18 mouse cellular contexts compared by ENCODE assay signal in the genomic region with DNA sequence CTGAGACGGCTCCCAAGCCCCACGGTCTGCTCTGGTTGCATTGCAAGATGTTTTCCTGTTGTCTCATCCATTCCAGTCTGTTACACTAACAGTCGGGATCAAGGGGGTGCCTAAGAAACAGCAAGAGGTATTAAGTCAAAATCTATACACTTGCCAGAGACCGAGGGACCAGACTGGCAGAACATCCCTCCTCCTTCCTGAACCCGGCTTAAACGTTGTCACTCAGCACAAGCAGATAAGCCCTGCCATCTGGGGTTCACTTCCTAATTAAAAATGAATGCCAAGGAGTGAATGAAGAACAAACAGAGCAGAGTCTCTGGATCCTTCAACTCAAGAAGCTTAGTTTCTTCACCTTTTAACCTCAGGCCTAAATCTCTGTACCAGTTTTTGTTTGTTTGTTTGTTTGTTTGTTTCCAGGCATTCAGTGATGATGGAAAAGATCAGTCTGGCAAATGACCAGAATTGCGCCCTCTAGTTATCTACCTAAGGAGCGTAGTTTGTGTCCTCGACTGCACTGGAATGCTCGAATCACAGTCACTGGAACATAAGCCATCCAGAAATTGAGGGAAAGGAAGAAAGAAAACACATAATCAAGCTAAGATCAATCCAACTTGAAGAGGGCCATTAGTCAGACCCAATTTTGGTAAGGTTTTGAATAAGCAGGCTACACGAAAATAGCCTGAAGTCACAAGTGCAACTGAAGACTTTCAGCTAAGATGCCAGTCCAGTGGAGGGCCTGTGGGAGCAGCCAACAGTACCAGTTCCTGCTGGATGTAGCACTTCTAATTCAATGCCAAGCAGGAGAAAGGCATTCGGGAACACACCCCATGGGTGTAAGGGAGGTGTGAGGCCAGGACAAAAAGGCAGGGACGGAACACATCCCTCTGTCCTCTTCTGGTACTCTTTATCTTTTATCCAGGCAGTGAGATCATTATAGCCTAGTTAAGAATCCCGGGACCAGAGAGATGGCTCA. TPM values are rescaled to one million over a fixed set of nuclear protein-coding genes. Genes with fewer than 3 reads are reported as not detected.
DNase-seq lines count a peak whose midpoint lies in the region; ATAC-seq and TF ChIP-seq lines count a peak whose summit lies in the region.
"Had no signal": no experiment of that assay in that cellular context is flagged by ENCODE, and none has a peak within 500 bp of the region (broad histone marks: within the 10 kb centered on the region; RNA-seq: fewer than 3 reads in every experiment).

No protein-coding gene starts in this region.

- H3K4me3 ChIP-seq in forebrain, embryonic 16.5 days (replicated peaks; ENCODE audit: low read length), result no peak overlapping the region
- H3K4me3 ChIP-seq in forebrain, embryonic 12.5 days (replicated peaks), result no peak overlapping the region
- H3K4me3 ChIP-seq in hindbrain, postnatal 0 days (ENCODE audit: low read length), result no peak overlapping the region
- H3K4me3 ChIP-seq in hindbrain, embryonic 14.5 days (replicated peaks; ENCODE audit: low read length), result no peak overlapping the region
- H3K4me3 ChIP-seq: limb, embryonic 10.5 days had no signal

- H3K9me3 ChIP-seq in forebrain, embryonic 16.5 days (ENCODE audit: control insufficient read depth, low read length), result no peaks in the 10 kb centered on the region
- no peaks in the 10 kb centered on the region for H3K9me3 ChIP-seq in forebrain, embryonic 12.5 days
- no peaks in the 10 kb centered on the region for H3K9me3 ChIP-seq in hindbrain, postnatal 0 days (ENCODE audit: low read length)
- H3K9me3 ChIP-seq in hindbrain, embryonic 14.5 days (ENCODE audit: control insufficient read depth, low read length), result no peaks in the 10 kb centered on the region
- H3K9me3 ChIP-seq: limb, embryonic 10.5 days had no signal

- no peak overlapping the region for H3K27ac ChIP-seq in forebrain, embryonic 16.5 days (ENCODE audit: low read length)
- no peak overlapping the region for H3K27ac ChIP-seq in forebrain, embryonic 12.5 days
- H3K27ac ChIP-seq in hindbrain, postnatal 0 days, result no peak overlapping the region
- H3K27ac ChIP-seq in hindbrain, embryonic 14.5 days, result no peak overlapping the region
- H3K27ac ChIP-seq: limb, embryonic 10.5 days had no signal

- WGBS in forebrain, embryonic 16.5 days, result 75% methylated on average over 14 of the region's 14 CpGs
- 79% methylated on average over 14 of the region's 14 CpGs for WGBS in forebrain, embryonic 12.5 days
- WGBS in hindbrain, postnatal 0 days, result 68% methylated on average over 14 of the region's 14 CpGs
- whole genome bisulfite sequencing in hindbrain, embryonic 14.5 days, result 82% methylated on average over 14 of the region's 14 CpGs

- H3K9ac ChIP-seq in forebrain, embryonic 16.5 days (replicated peaks; ENCODE audit: low read depth, low read length), result no peak overlapping the region
- H3K9ac ChIP-seq in forebrain, embryonic 12.5 days, result no peak overlapping the region
- H3K9ac ChIP-seq in hindbrain, postnatal 0 days (replicated peaks; ENCODE audit: low read length), result no peak overlapping the region
- no peak overlapping the region for H3K9ac ChIP-seq in hindbrain, embryonic 14.5 days

- no peaks in the 10 kb centered on the region for H3K27me3 ChIP-seq in forebrain, embryonic 16.5 days (replicated peaks; ENCODE audit: control insufficient read depth, insufficient read depth, low read length)
- H3K27me3 ChIP-seq in forebrain, embryonic 12.5 days, result no peaks in the 10 kb centered on the region
- no peaks in the 10 kb centered on the region for H3K27me3 ChIP-seq in hindbrain, postnatal 0 days (ENCODE audit: insufficient read depth, low read length)
- H3K27me3 ChIP-seq in hindbrain, embryonic 14.5 days (ENCODE audit: control insufficient read depth, insufficient read depth, low read length), result no peaks in the 10 kb centered on the region

- H3K4me2 ChIP-seq in forebrain, embryonic 16.5 days (ENCODE audit: low read length), result no peak overlapping the region
- H3K4me2 ChIP-seq in forebrain, embryonic 12.5 days, result no peak overlapping the region
- no peak overlapping the region for H3K4me2 ChIP-seq in hindbrain, postnatal 0 days (ENCODE audit: low read depth, low read length)
- H3K4me2 ChIP-seq in hindbrain, embryonic 14.5 days (replicated peaks), result no peak overlapping the region
- H3K4me2 ChIP-seq: liver, embryonic 11.5 days had no signal

- no peaks in the 10 kb centered on the region for H3K36me3 ChIP-seq in forebrain, embryonic 16.5 days (ENCODE audit: control insufficient read depth, insufficient read depth)
- H3K36me3 ChIP-seq in forebrain, embryonic 12.5 days (replicated peaks), result no peaks in the 10 kb centered on the region
- H3K36me3 ChIP-seq in hindbrain, postnatal 0 days (ENCODE audit: insufficient read depth, low read length), result no peaks in the 10 kb centered on the region
- H3K36me3 ChIP-seq in hindbrain, embryonic 14.5 days (replicated peaks; ENCODE audit: control insufficient read depth, insufficient read depth), result no peaks in the 10 kb centered on the region
- H3K36me3 ChIP-seq: limb, embryonic 10.5 days had no signal

- ATAC-seq in forebrain, embryonic 16.5 days, result 0 out of 2 replicates have a peak, but pooled peaks have one; percentile 13
- no peak for ATAC-seq in forebrain, embryonic 12.5 days (ENCODE audit: low FRiP score)
- peak; percentile 43; the same call in 1 of the 2 replicates for ATAC-seq in hindbrain, postnatal 0 days
- ATAC-seq in hindbrain, embryonic 14.5 days (ENCODE audit: low FRiP score), result no peak
- ATAC-seq: CD4-positive, CD25-positive, alpha-beta regulatory T cell, adult 4 months had no signal

- peak; percentile 13 for DNase-seq in adrenal gland, postnatal 10 days
- DNase-seq in adrenal gland, adult 2 months, result no peak
- peak; percentile 41 for DNase-seq in hindbrain, postnatal 0 days (ENCODE audit: low spot score)
- DNase-seq in hindbrain, embryonic 14.5 days (ENCODE audit: low spot score), result no peak
- peak; percentile 31 for DNase-seq in retina, embryonic 14.5 days (ENCODE audit: low spot score)
- DNase-seq in spleen, adult 12 weeks (ENCODE audit: low spot score), result no peak
- DNase-seq: adrenal gland, adult 8-10 months; gastrocnemius, postnatal 10 days; heart, postnatal 14 days; lung, adult 2 months; lung, postnatal 36 days; right cerebral cortex, postnatal 4 days; thymus, postnatal 25 days had no signal

- no peak for TF ChIP-seq CTCF in hindbrain, postnatal 0 days (IDR thresholded peaks at IDR 0.05; ENCODE audit: low read depth)

- H3K4me1 ChIP-seq in forebrain, embryonic 16.5 days (replicated peaks; ENCODE audit: control insufficient read depth, insufficient read depth, low read length), result 0 out of 2 replicates have a peak, but pooled peaks cover 5% of the 10 kb centered on the region
- peaks cover 12% of the 10 kb centered on the region for H3K4me1 ChIP-seq in forebrain, embryonic 12.5 days
- peaks cover 13% of the 10 kb centered on the region; the same call in 1 of the 2 replicates for H3K4me1 ChIP-seq in hindbrain, postnatal 0 days (ENCODE audit: insufficient read depth, low read length)
- H3K4me1 ChIP-seq in hindbrain, embryonic 14.5 days (replicated peaks; ENCODE audit: control insufficient read depth, insufficient read depth, low read length), result peaks cover 7% of the 10 kb centered on the region; the same call in 1 of the 2 replicates

RNA-seq across cellular contexts. Expression of gene Ryr2, which starts 36.3 kb away (rescaled TPM):
- 10 to 100 TPM in 1 of 2 experiments, 1 to 10 TPM in 1; 7.9 to 13.5 TPM for total RNA-seq in adrenal gland, postnatal 10 days (2021)
- 10 to 100 TPM; 13.9 to 14.7 TPM for total RNA-seq in adrenal gland, adult 2 months (2021)
- polyA plus RNA-seq in adrenal gland, adult 2 months (2012; rRNA removed), result 0.36 and 0.37 TPM in 2 replicates
- 0.93 and 2.2 TPM in 2 replicates for polyA plus RNA-seq in forebrain, embryonic 16.5 days (2015; fragmentation: Nextera tagmentation; extraction: Ambion mirVana)
- polyA plus RNA-seq in forebrain, embryonic 12.5 days (2016; fragmentation: Nextera tagmentation; extraction: Ambion mirVana), result 0.37 and 0.59 TPM in 2 replicates
- 22.3 and 29.8 TPM in 2 replicates for total RNA-seq in hindbrain, postnatal 0 days (2014; rRNA removed)
- 3.8 and 4.7 TPM in 2 replicates for polyA plus RNA-seq in hindbrain, postnatal 0 days (2015; fragmentation: Nextera tagmentation; extraction: Ambion mirVana)
- polyA plus RNA-seq in hindbrain, embryonic 14.5 days (2014; fragmentation: Nextera tagmentation; extraction: Ambion mirVana), result 6.9 and 8.4 TPM in 2 replicates

Comparison
In these comparisons a context has a peak if more than half of its experiments do, and no peak if none do; other contexts are left out.
1. DNase-seq: peak in adrenal gland, postnatal 10 days (single experiment), hindbrain, postnatal 0 days (single experiment) and retina, embryonic 14.5 days (single experiment); none in adrenal gland, adult 2 months (single experiment), hindbrain, embryonic 14.5 days (single experiment) and spleen, adult 12 weeks (single experiment).
2. ATAC-seq: peak in forebrain, embryonic 16.5 days (single experiment) and hindbrain, postnatal 0 days (single experiment); none in forebrain, embryonic 12.5 days (single experiment) and hindbrain, embryonic 14.5 days (single experiment).